Mouse (Mus musculus) MEL (cell line): ENCODE measurements around the gene Rpl29. TPM values are rescaled to one million over a fixed set of nuclear protein-coding genes. Genes with fewer than 3 reads are reported as not detected.
A peak's percentile ranks its signal among the peaks of the same experiment; 100 is the strongest.

Experiments
- DNase-seq: peaks from one replicate; pipeline ENCODE4 v3.0.0; 2011; ENCODE audit warnings: low read depth, low spot score
- H3K27ac ChIP-seq: 2 replicates; pipeline ENCODE4 v1.5.1; 2012; ENCODE audit warnings: low read depth, mild to moderate bottlenecking, control low read depth, low read length, moderate library complexity; ENCODE audit not compliant: control insufficient read depth
- H3K27me3 ChIP-seq, 2 experiments: fragments of 150-350 bp in 1 of 2; sonication (generic) in 1 of 2; 2 replicates each; pipeline ENCODE4 v1.6.1; 2012; ENCODE audit warnings: low read length in 2 of 2, mild to moderate bottlenecking in 2 of 2, improper control_type of control experiment in 1 of 2, moderate library complexity in 1 of 2; ENCODE audit not compliant: insufficient read depth in 2 of 2, control insufficient read depth in 1 of 2
- H3K36me3 ChIP-seq, 2 experiments: 2 replicates each; pipeline ENCODE4 v1.6.1; 2012 to 2014; ENCODE audit warnings: low read length in 2 of 2, improper control_type of control experiment in 1 of 2, inconsistent platforms in 1 of 2, mild to moderate bottlenecking in 1 of 2; ENCODE audit not compliant: insufficient read depth in 2 of 2, control insufficient read depth in 1 of 2
- H3K4me1 ChIP-seq, 2 experiments: fragments of 150-350 bp in 1 of 2; sonication (generic) in 1 of 2; 2 replicates each; pipeline ENCODE4 v1.6.1; 2012; ENCODE audit warnings: low read length in 2 of 2, improper control_type of control experiment in 1 of 2, mild to moderate bottlenecking in 1 of 2; ENCODE audit not compliant: insufficient read depth in 2 of 2, control insufficient read depth in 1 of 2
- H3K4me3 ChIP-seq, 2 experiments: fragments of 150-350 bp in 1 of 2; sonication (generic) in 1 of 2; 2 replicates each; pipeline ENCODE4 v1.5.1; 2012; ENCODE audit warnings: low read depth in 2 of 2, low read length in 2 of 2, mild to moderate bottlenecking in 2 of 2, moderate library complexity in 2 of 2, control low read depth in 1 of 2, improper control_type of control experiment in 1 of 2; ENCODE audit not compliant: control insufficient read depth in 1 of 2, insufficient read depth in 1 of 2
- H3K79me2 ChIP-seq: 2 replicates; pipeline ENCODE4 v1.6.1; 2012; ENCODE audit warnings: mild to moderate bottlenecking, low read length, moderate library complexity; ENCODE audit not compliant: control insufficient read depth, poor library complexity, insufficient read depth
- H3K9ac ChIP-seq: 2 replicates; pipeline ENCODE4 v1.6.1; 2012; ENCODE audit warnings: low read depth, mild to moderate bottlenecking, control low read depth, low read length, moderate library complexity; ENCODE audit not compliant: control insufficient read depth, poor library complexity, severe bottlenecking
- H3K9me3 ChIP-seq: fragments of 150-350 bp; sonication (generic); replicated peaks from 2 replicates; pipeline ENCODE4 v1.6.1; 2012; ENCODE audit warnings: mild to moderate bottlenecking, low read length, improper control_type of control experiment, moderate library complexity; ENCODE audit not compliant: insufficient read depth
- BHLHE40 ChIP-seq: IDR thresholded peaks from 2 replicates; pipeline ENCODE4 v1.6.1; 2012; ENCODE audit warnings: low read depth, mild to moderate bottlenecking, inconsistent platforms, low read length, improper control_type of control experiment, borderline replicate concordance
- CHD1 ChIP-seq: IDR thresholded peaks from 2 replicates; pipeline ENCODE4 v1.6.1; 2012; ENCODE audit warnings: low read depth, mild to moderate bottlenecking, inconsistent platforms, low read length, improper control_type of control experiment
- CHD2 ChIP-seq: IDR thresholded peaks from 2 replicates; pipeline ENCODE4 v1.6.1; 2011; ENCODE audit warnings: low read length, improper control_type of control experiment
- CTCF ChIP-seq, 3 experiments: IDR thresholded peaks in 2 of 3; conservative IDR thresholded peaks in 1 of 3; 2 replicates each; pipeline ENCODE4 v1.5.1; 2011 to 2012; ENCODE audit warnings: low read length in 3 of 3, low read depth in 2 of 3, mild to moderate bottlenecking in 2 of 3, improper control_type of control experiment in 1 of 3, inconsistent platforms in 1 of 3, mixed read lengths in 1 of 3, moderate library complexity in 1 of 3; ENCODE audit not compliant: control insufficient read depth in 1 of 3, insufficient read depth in 1 of 3, poor library complexity in 1 of 3, severe bottlenecking in 1 of 3
- E2F4 ChIP-seq: IDR thresholded peaks from 2 replicates; pipeline ENCODE4 v1.6.1; 2011; ENCODE audit warnings: low read depth, low read length, improper control_type of control experiment, borderline replicate concordance
- ELF1 ChIP-seq: IDR thresholded peaks from 2 replicates; pipeline ENCODE4 v1.6.1; 2014; ENCODE audit warnings: low read depth, mild to moderate bottlenecking, inconsistent platforms, low read length, improper control_type of control experiment, moderate library complexity
- EP300 ChIP-seq, 2 experiments: IDR thresholded peaks; 2 replicates each; pipeline ENCODE4 v1.6.1; 2011; ENCODE audit warnings: improper control_type of control experiment in 2 of 2, low read length in 2 of 2, low read depth in 1 of 2, mild to moderate bottlenecking in 1 of 2
- ETS1 ChIP-seq: IDR thresholded peaks from 2 replicates; pipeline ENCODE4 v1.6.1; 2012; ENCODE audit warnings: low read depth, mild to moderate bottlenecking, inconsistent platforms, low read length, improper control_type of control experiment, moderate library complexity
- GABPA ChIP-seq: IDR thresholded peaks from 2 replicates; pipeline ENCODE4 v1.6.1; 2012; ENCODE audit warnings: low read depth, mild to moderate bottlenecking, inconsistent platforms, low read length, improper control_type of control experiment, moderate library complexity
- GATA1 ChIP-seq: IDR thresholded peaks from 2 replicates; pipeline ENCODE4 v1.6.1; 2011; ENCODE audit warnings: low read depth, low read length, improper control_type of control experiment
- HCFC1 ChIP-seq: IDR thresholded peaks from 2 replicates; pipeline ENCODE4 v1.6.1; 2012; ENCODE audit warnings: low read depth, mild to moderate bottlenecking, inconsistent platforms, low read length, improper control_type of control experiment, moderate library complexity
- JUND ChIP-seq: IDR thresholded peaks from 2 replicates; pipeline ENCODE4 v1.6.1; 2011; ENCODE audit warnings: low read depth, mild to moderate bottlenecking, improper control_type of control experiment, low read length
- MAFK ChIP-seq: IDR thresholded peaks from 2 replicates; pipeline ENCODE4 v1.6.1; 2011; ENCODE audit warnings: low read depth, mild to moderate bottlenecking, low read length, improper control_type of control experiment, borderline replicate concordance
- MAX ChIP-seq: IDR thresholded peaks from 2 replicates; pipeline ENCODE4 v1.6.1; 2011; ENCODE audit warnings: low read length, improper control_type of control experiment
- MAZ ChIP-seq: IDR thresholded peaks from 2 replicates; pipeline ENCODE4 v1.6.1; 2012; ENCODE audit warnings: low read depth, mild to moderate bottlenecking, inconsistent platforms, low read length, improper control_type of control experiment
- MEF2A ChIP-seq: IDR thresholded peaks from 2 replicates; pipeline ENCODE4 v1.6.1; 2014; ENCODE audit warnings: low read depth, mild to moderate bottlenecking, inconsistent platforms, low read length, improper control_type of control experiment; ENCODE audit not compliant: poor library complexity, insufficient replicate concordance, severe bottlenecking; ENCODE audit errors: extremely low read depth
- MXI1 ChIP-seq: IDR thresholded peaks from 2 replicates; pipeline ENCODE4 v1.6.1; 2011; ENCODE audit warnings: mild to moderate bottlenecking, low read depth, low read length, improper control_type of control experiment
- MYB ChIP-seq: IDR thresholded peaks from 2 replicates; pipeline ENCODE4 v1.6.1; 2011; ENCODE audit warnings: mild to moderate bottlenecking, low read depth, low read length, improper control_type of control experiment
- MYC ChIP-seq: IDR thresholded peaks from 2 replicates; pipeline ENCODE4 v1.6.1; 2011; ENCODE audit warnings: low read depth, mild to moderate bottlenecking, low read length, improper control_type of control experiment, moderate library complexity
- NELFE ChIP-seq: IDR thresholded peaks from 2 replicates; pipeline ENCODE4 v1.6.1; 2011; ENCODE audit warnings: low read depth, low read length, improper control_type of control experiment
- NRF1 ChIP-seq: IDR thresholded peaks from 2 replicates; pipeline ENCODE4 v1.6.1; 2014; ENCODE audit warnings: low read depth, mild to moderate bottlenecking, inconsistent platforms, low read length, improper control_type of control experiment, moderate library complexity; ENCODE audit not compliant: poor library complexity, insufficient read depth, severe bottlenecking
- POLR2AphosphoS2 ChIP-seq: IDR thresholded peaks from 2 replicates; pipeline ENCODE4 v1.6.1; 2011; ENCODE audit warnings: low read length, improper control_type of control experiment
- POLR2AphosphoS5 ChIP-seq: IDR thresholded peaks from 2 replicates; pipeline ENCODE4 v1.6.1; 2012; ENCODE audit warnings: low read depth, borderline replicate concordance, mild to moderate bottlenecking, inconsistent platforms, low read length, moderate library complexity, mixed read lengths
- RAD21 ChIP-seq: IDR thresholded peaks from 2 replicates; pipeline ENCODE4 v1.6.1; 2011; ENCODE audit warnings: mild to moderate bottlenecking, low read depth, low read length, improper control_type of control experiment
- SIN3A ChIP-seq: IDR thresholded peaks from 2 replicates; pipeline ENCODE4 v1.6.1; 2012; ENCODE audit warnings: low read length, improper control_type of control experiment, inconsistent platforms
- SMC3 ChIP-seq: IDR thresholded peaks from 2 replicates; pipeline ENCODE4 v1.6.1; 2011; ENCODE audit warnings: low read depth, low read length, improper control_type of control experiment
- TAL1 ChIP-seq: IDR thresholded peaks from 2 replicates; pipeline ENCODE4 v1.6.1; 2012; ENCODE audit warnings: mild to moderate bottlenecking, inconsistent platforms, low read length, moderate library complexity, mixed read lengths
- TCF12 ChIP-seq: IDR thresholded peaks from 2 replicates; pipeline ENCODE4 v1.6.1; 2014; ENCODE audit warnings: low read depth, mild to moderate bottlenecking, inconsistent platforms, low read length, improper control_type of control experiment, moderate library complexity
- UBTF ChIP-seq: IDR thresholded peaks from 2 replicates; pipeline ENCODE4 v1.6.1; 2012; ENCODE audit warnings: low read depth, mild to moderate bottlenecking, inconsistent platforms, low read length, improper control_type of control experiment, moderate library complexity, borderline replicate concordance; ENCODE audit not compliant: insufficient read depth
- USF1 ChIP-seq: IDR thresholded peaks from 2 replicates; pipeline ENCODE4 v1.6.1; 2014; ENCODE audit warnings: low read depth, mild to moderate bottlenecking, inconsistent platforms, low read length, improper control_type of control experiment, moderate library complexity
- USF2 ChIP-seq, 2 experiments: IDR thresholded peaks; 2 replicates each; pipeline ENCODE4 v1.6.1; 2011 to 2012; ENCODE audit warnings: improper control_type of control experiment in 2 of 2, low read length in 2 of 2, borderline replicate concordance in 1 of 2, inconsistent platforms in 1 of 2, low read depth in 1 of 2, mild to moderate bottlenecking in 1 of 2; ENCODE audit not compliant: insufficient read depth in 1 of 2
- ZC3H11A ChIP-seq: IDR thresholded peaks from 2 replicates; pipeline ENCODE4 v1.6.1; 2012; ENCODE audit warnings: low read depth, mild to moderate bottlenecking, inconsistent platforms, low read length, improper control_type of control experiment
- ZKSCAN1 ChIP-seq: IDR thresholded peaks from 2 replicates; pipeline ENCODE4 v1.6.1; 2012; ENCODE audit warnings: low read depth, mild to moderate bottlenecking, inconsistent platforms, low read length, improper control_type of control experiment, moderate library complexity
- ZMIZ1 ChIP-seq: IDR thresholded peaks from 2 replicates; pipeline ENCODE4 v1.6.1; 2012; ENCODE audit warnings: low read depth, mild to moderate bottlenecking, inconsistent platforms, low read length, improper control_type of control experiment, moderate library complexity
- polyA plus RNA-seq, 2 experiments: library from polyadenylated mRNA; stranded (reverse) in 1 of 2; unstranded in 1 of 2; fragments of >175 nt in 1 of 2; fragments of >200 nt in 1 of 2; gene quantifications; 2 replicates each; pipeline versions ENCODE4 v1.2.1 to v1.2.4; 2012; ENCODE audit warnings: low replicate concordance in 2 of 2, low read depth in 1 of 2; ENCODE audit not compliant: insufficient read length in 2 of 2, insufficient read depth in 1 of 2, missing spikeins in 1 of 2
- total RNA-seq: library from RNA; depleted of rRNA; stranded (reverse); fragments of 300-350 nt; gene quantifications from 2 replicates; pipeline ENCODE4 v1.2.3, GENCODE M21; 2012

The Rpl29 gene
- total and polyA plus RNA-seq, 3 experiments: 60.8 to 761 TPM; not detected in 1

DNA sequence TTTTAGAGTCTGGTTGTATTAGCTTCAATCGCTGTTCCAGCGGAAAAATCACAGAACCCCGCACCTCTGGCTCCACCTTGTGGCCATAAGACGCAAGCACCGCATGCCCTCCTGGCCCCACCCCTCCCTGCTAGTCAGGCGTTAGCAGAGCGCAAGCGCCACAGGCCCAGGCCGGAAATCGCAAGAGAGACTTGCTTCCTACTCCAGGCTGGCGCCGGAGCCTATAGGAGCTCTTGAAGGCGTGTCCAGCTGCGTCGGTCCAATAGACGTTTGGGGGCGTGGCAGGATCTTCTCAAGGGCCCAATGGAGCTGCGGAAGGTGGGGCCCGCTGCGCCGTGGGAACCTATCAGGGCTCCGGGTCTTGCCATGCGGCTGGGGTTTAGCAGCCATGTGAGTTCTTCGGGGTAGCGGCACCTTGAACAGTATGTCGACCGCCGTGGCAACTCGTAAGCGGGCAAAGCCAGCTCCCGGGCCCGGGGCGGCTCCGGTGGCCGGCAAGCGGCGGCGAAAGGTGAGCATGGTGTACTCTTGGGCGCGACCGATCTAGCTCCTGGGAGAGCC, 47.8 kb downstream of the Rpl29 start, which contains the start of gene Parp3 (continued):
- TF ChIP-seq TCF12: no peak
- TF ChIP-seq EP300 (IDR thresholded peaks at IDR 0.05; ENCODE audit: low read depth in 1 of 2, low read length in 2 of 2): no peak
- TF ChIP-seq, all 39 proteins: peak for 18

DNA sequence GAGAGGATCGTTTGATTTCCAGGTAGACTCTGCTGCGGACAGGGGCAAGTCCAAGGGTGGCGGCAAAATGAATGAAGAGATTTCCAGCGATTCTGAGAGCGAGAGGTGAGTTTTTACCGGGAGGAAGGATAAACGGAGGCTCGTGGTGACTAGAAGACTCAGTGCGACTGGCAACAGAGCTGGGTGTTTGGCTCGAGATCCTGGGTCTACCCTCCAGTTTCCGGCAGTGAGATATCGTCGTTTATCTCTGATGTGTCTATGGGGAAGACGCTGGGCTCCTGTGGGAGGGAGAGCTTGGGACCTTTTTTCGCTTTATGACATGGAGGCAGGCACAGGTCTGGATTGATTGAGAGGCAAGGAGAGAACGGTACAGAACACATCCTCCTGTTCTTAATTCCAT, 48.4 kb downstream of the Rpl29 start:
- peaks cover 27% of the 10 kb centered on the region for H3K79me2 ChIP-seq
- peaks cover 0 to 11% of the 10 kb centered on the region in 2 experiments; a peak in 3 of 4 replicates for H3K4me1 ChIP-seq
- peak overlapping the region; percentile 68 for H3K27ac ChIP-seq
- peak; percentile 70 for DNase-seq
- H3K4me3 ChIP-seq: peak overlapping the region; percentile 70 to 78
- no peaks in the 10 kb centered on the region for H3K27me3 ChIP-seq
- H3K9me3 ChIP-seq: no peaks in the 10 kb centered on the region
- H3K9ac ChIP-seq: peak overlapping the region; percentile 81
- H3K36me3 ChIP-seq: peaks cover 0 to 3% of the 10 kb centered on the region in 2 experiments; a peak in 3 of 4 replicates
- TF ChIP-seq NRF1 (no peak), TCF12 (no peak; the same call in 1 of the 2 replicates), CHD2 (no peak), ETS1 (peak; percentile 31; the same call in 1 of the 2 replicates), SIN3A (no peak), RAD21 (no peak), POLR2AphosphoS2 (0 out of 2 replicates have a peak, but pooled peaks have one; percentile 7), MAZ (0 out of 2 replicates have a peak, but pooled peaks have one; percentile 46), MXI1 (no peak), POLR2AphosphoS5 (no peak), MAX (no peak), NELFE (no peak), MYB (no peak), ZMIZ1 (no peak), GATA1 (peak; percentile 65), BHLHE40 (no peak), MEF2A (no peak), UBTF (no peak), E2F4 (no peak), CHD1 (no peak), JUND (no peak), MAFK (no peak), CTCF (IDR thresholded peaks at IDR 0.05 in 2 of 3, conservative IDR thresholded peaks at IDR 0.05 in 1 of 3; ENCODE audit: control insufficient read depth in 1 of 3, insufficient read depth in 1 of 3, low read depth in 2 of 3, low read length in 3 of 3, poor library complexity in 1 of 3, severe bottlenecking in 1 of 3) (no peak), MYC (no peak), HCFC1 (no peak), ELF1 (no peak), EP300 (IDR thresholded peaks at IDR 0.05; ENCODE audit: low read depth in 1 of 2, low read length in 2 of 2) (no peak), GABPA (no peak), TAL1 (no peak), USF1 (no peak), ZKSCAN1 (no peak), ZC3H11A (no peak), USF2 (IDR thresholded peaks at IDR 0.05; ENCODE audit: borderline replicate concordance in 1 of 2, insufficient read depth in 1 of 2, low read depth in 1 of 2, low read length in 2 of 2) (no peak), SMC3 (no peak)
